Mouse (Mus musculus) lung, embryonic 16.5 days (tissue): Measurements from ENCODE around the gene Dqx1. TPM values are rescaled to one million over a fixed set of nuclear protein-coding genes. Genes with fewer than 3 reads are reported as not detected.

Source experiments
- ATAC-seq: fragments of 200-750 bp; cut with Nextera tagmentation; 2 replicates; pipeline ENCODE4 v1.8.0; 2017; ENCODE audit warnings: low read depth, mild to moderate bottlenecking, moderate library complexity
- H3K27ac ChIP-seq: fragments of 300-500 bp; sonication (generic); 2 replicates; pipeline ENCODE4 v1.5.1; 2014; ENCODE audit warnings: mild to moderate bottlenecking, control low read depth, low read length
- H3K27me3 ChIP-seq: fragments of 300-500 bp; sonication (generic); 2 replicates; pipeline ENCODE4 v1.6.1; 2014; ENCODE audit warnings: low read depth, low read length, mixed read lengths; ENCODE audit not compliant: control insufficient read depth, insufficient read depth
- H3K36me3 ChIP-seq: fragments of 300-500 bp; sonication (generic); 2 replicates; pipeline ENCODE4 v1.6.1; 2014; ENCODE audit warnings: low read length; ENCODE audit not compliant: control insufficient read depth, insufficient read depth
- H3K4me1 ChIP-seq: fragments of 300-500 bp; sonication (generic); replicated peaks from 2 replicates; pipeline ENCODE4 v1.6.1; 2014; ENCODE audit warnings: low read length, mixed read lengths; ENCODE audit not compliant: control insufficient read depth, insufficient read depth
- H3K4me2 ChIP-seq: fragments of 300-500 bp; sonication (generic); 2 replicates; pipeline ENCODE4 v1.6.1; 2014; ENCODE audit warnings: low read depth, low read length, control low read depth
- H3K4me3 ChIP-seq: fragments of 300-500 bp; sonication (generic); 2 replicates; pipeline ENCODE4 v1.5.1; 2014; ENCODE audit warnings: mild to moderate bottlenecking, low read length, control low read depth
- H3K9ac ChIP-seq: fragments of 300-500 bp; sonication (generic); 2 replicates; pipeline ENCODE4 v1.6.1; 2014; ENCODE audit warnings: low read length, control low read depth
- H3K9me3 ChIP-seq: fragments of 300-500 bp; sonication (generic); 2 replicates; pipeline ENCODE4 v1.6.1; 2016; ENCODE audit warnings: low read length; ENCODE audit not compliant: control insufficient read depth
- WGBS: fragments of 180-500 bp; shearing (Covaris S2); extraction: QIAGEN DNeasy Blood & Tissue Kit; methylation state at CpG from one replicate; pipeline ENCODE4 v1.1.7; 2014; 5-methylcytosine and 5-hydroxymethylcytosine counted together
- polyA plus RNA-seq: library from polyadenylated mRNA; unstranded; fragments of >200 nt; fragmentation: Nextera tagmentation; extraction: Ambion mirVana; gene quantifications from 2 replicates; pipeline ENCODE4 v1.2.1, GENCODE M21; 2015

Dqx1 gene
- polyA plus RNA-seq, 1 experiment from 2014 or later, result 2.0 TPM

DNA sequence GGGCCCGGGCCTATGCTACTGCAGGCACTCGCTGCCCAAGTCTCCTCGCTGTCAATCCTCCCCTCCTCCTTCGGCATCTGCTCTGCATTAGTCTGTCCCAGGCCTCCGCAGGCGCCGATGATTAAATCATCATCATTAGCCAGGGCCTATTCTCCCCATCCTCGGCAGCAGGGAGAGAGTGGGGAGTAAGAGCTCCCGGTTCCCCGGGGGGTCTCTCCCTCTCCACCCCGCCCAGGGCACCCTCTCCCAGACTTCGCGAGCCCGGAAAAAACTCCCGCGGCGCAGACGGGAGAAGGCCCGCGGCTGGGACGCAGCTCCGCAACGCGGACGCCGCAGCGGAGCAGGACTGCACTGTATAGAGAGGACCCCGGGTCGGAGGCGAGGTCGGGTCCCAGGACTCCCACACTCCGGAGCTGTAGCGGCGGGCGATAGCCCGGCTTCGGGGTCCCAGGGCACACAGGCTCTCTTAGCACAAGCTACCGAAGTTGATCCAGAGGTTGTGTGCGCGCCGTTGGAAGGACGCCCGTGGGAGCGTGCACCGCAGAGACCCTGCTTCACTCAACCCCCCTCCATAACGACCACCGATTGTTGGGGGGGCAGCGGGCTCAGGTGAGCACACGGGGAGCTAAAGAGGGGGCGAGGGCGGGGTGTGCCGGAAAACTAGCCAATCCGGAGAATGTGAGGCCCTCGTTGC lies 20.1 kb downstream of the Dqx1 start, which contains the start of gene Pcgf1:
Gene Pcgf1, plus strand, starts transcription at position 240 of the 694 bp plus-strand sequence.
- peaks cover 33% of the 10 kb centered on the region for H3K27me3 ChIP-seq

DNA sequence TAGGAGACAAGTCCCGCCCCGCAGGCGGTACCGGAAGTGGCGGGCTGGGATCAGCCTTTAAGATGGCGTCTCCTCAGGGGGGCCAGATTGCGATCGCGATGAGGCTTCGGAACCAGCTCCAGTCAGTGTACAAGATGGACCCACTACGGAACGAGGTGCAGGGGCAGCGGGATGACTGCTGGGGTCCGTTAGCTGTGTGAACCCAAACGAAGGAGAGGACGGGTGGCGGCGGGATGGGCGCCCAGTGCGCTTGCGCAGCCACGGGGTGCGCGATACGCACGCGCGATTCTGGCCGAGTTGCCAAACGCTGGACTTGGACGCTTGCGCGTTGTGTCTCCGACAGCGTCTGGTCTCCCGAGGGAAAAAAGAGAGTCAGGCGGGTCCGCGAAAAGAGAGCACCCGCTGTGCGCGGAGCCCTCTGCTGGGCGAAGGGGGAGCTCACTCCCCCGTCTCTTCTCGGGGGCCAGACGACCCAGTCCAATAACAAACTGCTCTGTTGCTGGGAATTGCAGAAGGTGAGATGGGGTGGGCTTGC lies 20.7 kb downstream of the Dqx1 start:
- peak; percentile 96 for ATAC-seq
- H3K4me1 ChIP-seq, result peaks cover 8% of the 10 kb centered on the region
- H3K9ac ChIP-seq, result peak overlapping the region; percentile 79
- H3K36me3 ChIP-seq, result peaks cover 8% of the 10 kb centered on the region
- under 1% methylated on average over 46 of the region's 46 CpGs for WGBS
- peak overlapping the region; percentile 88 for H3K27ac ChIP-seq
- H3K9me3 ChIP-seq, result no peaks in the 10 kb centered on the region
- H3K4me2 ChIP-seq, result peak overlapping the region; percentile 81
- H3K27me3 ChIP-seq, result peaks cover 36% of the 10 kb centered on the region
- peak overlapping the region; percentile 85 for H3K4me3 ChIP-seq

More for the DNA sequence above, 20.1 kb downstream of the Dqx1 start, which contains the start of gene Pcgf1:
- under 1% methylated on average over 54 of the region's 54 CpGs for WGBS
- H3K4me3 ChIP-seq, result peak within 1 kb of the TSS; percentile 85
- peak within 1 kb of the TSS; percentile 88 for H3K27ac ChIP-seq
- peak within 1 kb of the TSS; percentile 89 for H3K9ac ChIP-seq
- peak within 1 kb of the TSS; percentile 98 for H3K4me2 ChIP-seq
- ATAC-seq, result peak; percentile 67
- H3K36me3 ChIP-seq, result peaks cover 8% of the 10 kb centered on the region
- H3K4me1 ChIP-seq, result peaks cover 8% of the 10 kb centered on the region
- no peaks in the 10 kb centered on the region for H3K9me3 ChIP-seq

DNA sequence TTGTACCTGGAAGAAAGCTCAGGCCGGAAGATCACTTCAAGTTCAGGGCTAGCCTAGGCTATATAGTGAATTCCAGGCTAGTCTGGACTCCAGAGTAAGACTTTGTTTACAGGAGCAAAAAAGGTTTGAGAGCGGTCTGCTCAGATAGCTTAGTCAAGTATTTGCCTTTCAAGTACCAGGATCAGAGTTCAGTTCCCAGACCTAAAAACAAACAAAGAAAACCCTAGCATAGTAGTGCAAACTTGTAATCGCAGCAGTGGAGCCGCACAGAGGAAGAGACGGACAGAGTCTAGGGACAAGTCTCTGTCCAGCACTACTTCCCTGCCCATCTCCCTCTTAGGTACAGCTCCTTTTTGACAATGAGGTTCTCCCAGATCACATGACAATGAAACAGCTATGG lies 22.6 kb downstream of the Dqx1 start:
- H3K4me3 ChIP-seq, result no peak overlapping the region
- H3K27me3 ChIP-seq, result peaks cover 37% of the 10 kb centered on the region
- H3K4me2 ChIP-seq, result no peak overlapping the region
- peaks cover 8% of the 10 kb centered on the region for H3K36me3 ChIP-seq
- H3K27ac ChIP-seq, result no peak overlapping the region
- no peak overlapping the region for H3K9ac ChIP-seq
- 87% methylated on average over 5 of the region's 5 CpGs for WGBS
- no peaks in the 10 kb centered on the region for H3K9me3 ChIP-seq
- peaks cover 8% of the 10 kb centered on the region for H3K4me1 ChIP-seq
- ATAC-seq, result no peak

DNA sequence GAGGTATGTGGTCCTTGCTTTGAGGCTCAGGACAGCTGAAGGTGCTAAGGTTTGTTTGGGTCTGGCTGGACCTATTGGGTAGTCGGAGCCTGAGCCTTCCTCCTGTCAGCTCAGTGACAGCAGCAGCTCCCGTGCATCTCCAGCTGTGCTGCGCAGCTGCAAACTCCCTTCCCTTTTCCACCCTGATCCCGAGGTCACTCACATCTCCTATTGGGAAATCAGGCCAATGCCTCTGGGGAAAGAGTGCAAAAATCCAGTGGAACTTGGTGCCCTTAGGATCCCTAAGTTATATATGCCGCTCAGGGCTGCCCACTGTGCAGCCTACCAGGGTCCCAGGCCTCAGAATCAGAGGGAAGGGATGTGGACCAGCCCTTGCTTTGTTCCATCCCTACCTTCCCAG lies 25.9 kb downstream of the Dqx1 start:
- Histone ChIP-seq H3K4me3 (no peak overlapping the region), H3K4me2 (no peak overlapping the region), H3K27ac (no peak overlapping the region), H3K9ac (no peak overlapping the region), H3K36me3 (peaks cover 8% of the 10 kb centered on the region), H3K27me3 (peaks cover 56% of the 10 kb centered on the region), H3K4me1 (peaks cover 20% of the 10 kb centered on the region), H3K9me3 (no peaks in the 10 kb centered on the region)
- WGBS, result 22% methylated on average over 5 of the region's 5 CpGs
- ATAC-seq, result no peak

DNA sequence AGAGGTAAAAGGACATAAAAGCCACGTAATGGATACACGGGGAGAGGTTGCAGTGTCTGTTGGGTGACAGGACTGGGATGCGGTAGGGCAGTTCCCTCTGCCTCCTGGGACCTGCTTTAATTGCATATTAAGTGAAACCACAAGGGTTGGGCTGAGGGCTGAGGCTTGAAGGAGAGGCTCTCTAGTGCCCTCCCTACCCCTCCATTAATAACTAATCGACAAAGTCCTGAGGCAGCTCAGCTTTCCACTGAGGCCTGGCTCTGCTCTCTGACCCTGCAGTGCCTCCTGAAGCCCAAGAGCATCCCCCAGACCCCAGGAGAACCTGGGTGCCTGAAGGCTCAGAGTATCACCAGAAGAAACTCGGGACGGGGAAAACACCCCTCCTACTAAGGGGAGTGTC lies 26.8 kb downstream of the Dqx1 start:
- no peak for ATAC-seq
- Histone ChIP-seq H3K9ac (no peak overlapping the region), H3K4me2 (no peak overlapping the region), H3K4me3 (no peak overlapping the region), H3K27ac (no peak overlapping the region), H3K9me3 (no peaks in the 10 kb centered on the region), H3K36me3 (peaks cover 8% of the 10 kb centered on the region), H3K4me1 (peaks cover 13% of the 10 kb centered on the region), H3K27me3 (peaks cover 64% of the 10 kb centered on the region)
- WGBS, result 7% methylated on average over 6 of the region's 6 CpGs

DNA sequence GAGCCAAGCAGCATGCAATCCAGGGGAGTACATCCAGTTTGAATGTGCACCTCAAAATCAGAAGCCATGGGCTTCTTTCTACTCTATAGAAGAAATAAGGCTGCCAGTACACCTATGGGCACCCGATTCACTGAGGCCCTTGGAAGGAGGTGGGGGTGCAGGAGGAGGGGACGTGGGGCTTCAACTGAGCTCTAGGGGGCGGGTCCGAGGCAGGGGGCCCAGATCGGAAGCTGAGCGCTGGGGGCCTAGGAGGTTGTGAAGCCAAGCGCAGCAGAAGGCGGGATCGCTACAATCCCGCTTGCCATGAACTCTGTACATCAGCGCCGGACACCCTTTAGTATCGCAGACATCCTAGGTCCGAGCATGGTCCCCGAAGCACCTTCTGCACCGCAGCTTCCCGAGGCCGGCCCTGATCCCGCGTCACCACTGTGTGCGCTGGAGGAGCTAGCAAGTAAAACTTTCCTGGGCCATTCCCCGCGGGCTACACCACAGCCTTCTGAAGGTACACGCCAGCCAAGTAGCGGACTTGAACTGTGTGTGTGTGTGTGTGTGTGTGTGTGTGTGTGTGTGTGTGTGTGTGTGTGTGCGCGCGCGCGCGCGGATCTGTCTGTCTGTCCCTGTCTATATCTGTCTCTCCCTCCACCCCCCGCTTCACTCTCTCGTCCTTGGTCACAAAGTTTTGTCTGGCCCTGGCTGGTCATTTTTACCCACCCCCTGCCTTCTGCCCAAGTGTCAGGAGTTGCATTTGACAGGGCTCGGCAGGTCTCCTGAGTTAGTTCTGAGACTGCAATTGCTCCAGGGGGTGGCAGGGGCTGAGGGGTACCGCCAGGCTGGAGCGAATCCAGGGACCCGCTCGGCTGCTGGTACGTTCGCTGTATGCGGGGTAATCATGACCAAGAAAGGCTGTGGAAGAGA lies 28.7 kb downstream of the Dqx1 start, which contains the start of gene Lbx2:
Gene Lbx2, plus strand, starts transcription at position 247 of the 915 bp plus-strand sequence.
- Histone ChIP-seq H3K9ac (peak within 1 kb of the TSS; percentile 27; the same call in 1 of the 2 replicates), H3K4me1 (peaks cover 12% of the 10 kb centered on the region), H3K9me3 (no peaks in the 10 kb centered on the region), H3K4me2 (peak within 1 kb of the TSS; percentile 43), H3K27ac (no peak within 1 kb of the TSS), H3K36me3 (peaks cover 4% of the 10 kb centered on the region), H3K27me3 (peaks cover 66% of the 10 kb centered on the region), H3K4me3 (peak within 1 kb of the TSS; percentile 32)
- WGBS, result 6% methylated on average over 42 of the region's 42 CpGs
- no peak for ATAC-seq

DNA sequence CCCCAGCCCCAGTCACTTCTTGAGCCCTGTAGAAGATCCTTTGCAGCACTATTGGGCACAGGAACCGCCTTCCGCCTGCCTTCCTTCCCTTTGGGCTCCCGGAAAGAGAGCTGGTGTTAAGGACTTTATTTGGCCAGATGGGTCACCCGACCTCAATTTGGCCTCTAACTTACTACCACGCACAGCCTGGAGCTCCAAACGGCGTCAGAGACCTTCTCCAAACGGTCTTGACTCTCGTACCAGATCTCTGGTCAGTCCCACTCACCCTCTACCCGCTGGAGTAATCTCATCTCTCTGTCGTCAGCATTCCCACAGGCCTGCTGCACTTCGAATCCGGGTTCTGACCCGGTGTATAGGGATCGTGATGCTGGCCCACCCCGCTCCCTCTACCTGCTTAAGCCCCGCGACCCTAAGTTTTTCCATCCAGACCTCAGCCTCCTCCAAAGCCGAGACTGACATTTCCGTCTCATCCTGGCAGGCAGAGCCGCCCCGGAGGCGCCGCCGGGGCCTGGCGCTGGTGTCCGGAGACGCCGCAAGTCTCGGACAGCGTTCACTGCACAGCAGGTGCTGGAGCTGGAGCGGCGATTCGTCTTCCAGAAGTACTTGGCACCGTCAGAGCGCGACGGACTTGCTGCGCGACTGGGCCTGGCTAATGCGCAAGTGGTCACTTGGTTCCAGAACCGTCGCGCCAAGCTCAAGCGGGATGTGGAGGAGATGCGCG lies 29.7 kb downstream of the Dqx1 start:
- Histone ChIP-seq H3K4me1 (peaks cover 12% of the 10 kb centered on the region), H3K27me3 (peaks cover 66% of the 10 kb centered on the region), H3K36me3 (no peaks in the 10 kb centered on the region), H3K4me2 (peak overlapping the region; percentile 43), H3K27ac (no peak overlapping the region), H3K4me3 (peak overlapping the region; percentile 32), H3K9me3 (no peaks in the 10 kb centered on the region), H3K9ac (peak overlapping the region; percentile 27; the same call in 1 of the 2 replicates)
- peak; percentile 8; the same call in 1 of the 2 replicates for ATAC-seq
- 2% methylated on average over 47 of the region's 47 CpGs for WGBS

DNA sequence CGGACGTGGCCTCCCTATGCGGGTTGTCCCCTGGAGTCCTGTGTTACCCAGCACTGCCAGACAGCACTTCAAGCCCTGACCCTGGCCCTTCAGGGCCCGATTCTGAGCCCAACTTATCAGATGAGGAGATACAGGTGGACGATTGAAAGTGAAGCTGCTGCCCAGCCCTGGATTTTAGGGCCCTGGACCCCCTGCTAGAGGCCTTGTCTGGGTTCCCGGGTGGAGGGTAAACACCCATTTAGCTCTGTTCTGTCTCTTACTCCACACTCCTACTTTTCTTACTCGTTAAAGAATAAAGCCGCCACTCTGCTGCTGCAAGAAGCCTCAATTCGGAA lies 30.2 kb downstream of the Dqx1 start:
- Histone ChIP-seq H3K4me3 (peak overlapping the region; percentile 32; the same call in 1 of the 2 replicates), H3K27me3 (peaks cover 63% of the 10 kb centered on the region), H3K4me1 (peaks cover 12% of the 10 kb centered on the region), H3K9me3 (no peaks in the 10 kb centered on the region), H3K9ac (no peak overlapping the region; the same call in 1 of the 2 replicates), H3K4me2 (peak overlapping the region; percentile 43), H3K36me3 (no peaks in the 10 kb centered on the region), H3K27ac (no peak overlapping the region)
- no peak for ATAC-seq
- WGBS, result 13% methylated on average over 9 of the region's 9 CpGs
